Mouse (Mus musculus) cerebellum, adult (tissue): ENCODE measurements around the gene Osm.

Experiments
- ATAC-seq: cut with Nextera tagmentation; 2 replicates; pipeline ENCODE4 v1.9.2; 2017; ENCODE audit warnings: mild to moderate bottlenecking, moderate library complexity, mixed read lengths; ENCODE audit not compliant: insufficient number of reproducible peaks, low FRiP score, low TSS enrichment

Osm gene

DNA sequence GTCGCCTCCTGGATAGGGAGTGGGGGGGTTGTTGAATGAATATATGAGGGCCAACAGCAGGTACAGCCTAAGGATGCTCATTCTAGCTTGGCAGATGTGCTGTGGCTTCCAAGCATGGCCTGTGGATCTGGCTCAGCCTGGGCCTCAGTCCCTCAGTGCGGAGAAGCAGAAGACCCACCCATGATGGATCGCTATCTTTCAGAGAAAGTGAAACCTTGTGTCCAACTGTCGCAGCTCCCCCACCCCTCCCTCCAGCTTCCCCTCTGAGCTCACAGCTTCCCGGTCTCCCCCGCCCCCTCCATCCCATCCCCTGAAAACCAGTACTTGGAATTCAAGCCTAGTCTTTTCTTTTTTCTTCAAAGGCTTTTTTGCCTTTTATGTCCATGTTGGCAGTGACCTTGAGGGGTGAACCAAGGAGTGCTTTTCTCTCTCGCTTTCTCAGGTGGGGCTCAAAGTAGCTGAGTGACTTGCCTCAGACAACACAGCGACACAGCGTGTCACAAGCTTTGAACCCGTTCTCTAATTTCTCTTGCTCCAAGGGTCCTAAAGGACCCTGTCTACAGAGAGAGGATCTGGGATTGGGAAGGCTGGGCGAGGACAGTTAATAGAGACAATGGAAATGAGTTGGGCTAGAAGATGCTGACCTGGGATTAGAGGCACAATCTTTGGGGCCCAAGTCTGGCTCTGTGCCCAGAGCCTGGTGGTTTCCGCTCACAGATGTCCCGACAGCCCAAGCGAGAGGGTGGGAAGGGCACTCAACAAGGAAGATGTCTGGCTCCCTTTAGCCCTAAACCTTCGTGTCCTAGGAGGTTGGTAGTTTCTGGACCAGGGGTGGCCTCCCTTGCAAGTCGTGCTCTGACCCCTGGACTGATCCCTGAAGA lies at the start of gene Osm:
Gene Osm, plus strand, starts transcription at position 756 of the 881 bp plus-strand sequence.
- ATAC-seq: no peak

DNA sequence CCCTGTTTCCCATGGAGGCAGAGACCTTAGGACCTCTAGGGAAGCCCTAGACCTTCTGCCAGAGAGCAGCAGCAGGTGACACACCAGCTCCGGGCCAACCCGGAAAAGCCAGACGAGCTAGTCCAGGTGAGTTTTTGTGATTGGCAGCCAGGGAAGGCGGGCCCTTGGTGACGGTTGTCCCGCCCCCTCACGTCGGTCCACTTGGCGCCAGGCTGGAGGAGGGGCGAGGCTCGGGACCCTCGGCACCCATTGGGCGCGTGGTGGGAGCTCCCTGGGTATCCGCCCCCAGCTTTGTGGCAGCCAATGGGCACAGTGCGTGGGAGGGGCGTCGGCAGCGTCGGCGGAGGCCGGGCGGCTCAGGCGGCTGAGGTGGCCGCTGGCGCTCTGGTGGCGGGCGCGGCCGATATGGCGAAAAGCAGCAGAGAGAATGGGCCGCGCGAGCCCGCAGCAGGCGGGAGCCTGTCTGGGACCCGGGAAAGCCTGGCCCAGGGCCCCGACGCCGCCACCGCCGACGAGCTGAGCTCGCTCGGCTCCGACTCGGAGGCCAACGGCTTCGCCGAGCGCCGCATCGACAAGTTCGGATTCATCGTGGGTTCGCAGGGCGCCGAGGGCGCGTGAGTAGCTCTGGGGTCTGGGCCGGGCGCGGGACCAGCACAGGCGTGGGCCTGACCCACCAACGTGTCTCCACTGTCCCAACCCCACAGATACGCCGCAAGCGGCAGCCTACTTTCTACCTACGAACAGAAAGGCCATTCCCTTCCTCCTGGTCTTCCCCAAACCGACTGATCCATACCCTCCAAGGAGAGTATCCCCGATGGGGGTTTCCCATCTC lies 49.5 kb upstream of the Osm start, which contains the start of gene Tbc1d10a:
Gene Tbc1d10a, plus strand, starts transcription at position 304 of the 832 bp plus-strand sequence.
- peak; percentile 98 for ATAC-seq

DNA sequence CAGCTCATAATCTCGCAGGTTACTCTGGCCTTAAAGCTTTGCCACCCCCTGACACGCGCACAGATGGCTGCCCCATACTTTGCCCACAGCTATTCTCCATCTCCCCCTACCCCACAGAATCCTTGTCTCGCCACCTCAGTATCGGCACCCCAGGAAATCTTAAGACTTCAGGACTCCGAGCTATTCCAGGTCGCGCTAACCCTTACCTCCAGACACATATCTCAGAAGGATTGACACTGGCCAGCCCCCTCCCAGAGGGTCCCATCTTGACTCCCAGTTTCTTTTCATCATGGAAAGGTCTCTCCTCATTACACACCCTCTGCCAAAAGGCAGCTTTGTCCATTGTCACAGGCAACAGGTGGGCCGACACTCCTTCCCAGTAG lies 48.9 kb upstream of the Osm start:
- ATAC-seq: no peak

DNA sequence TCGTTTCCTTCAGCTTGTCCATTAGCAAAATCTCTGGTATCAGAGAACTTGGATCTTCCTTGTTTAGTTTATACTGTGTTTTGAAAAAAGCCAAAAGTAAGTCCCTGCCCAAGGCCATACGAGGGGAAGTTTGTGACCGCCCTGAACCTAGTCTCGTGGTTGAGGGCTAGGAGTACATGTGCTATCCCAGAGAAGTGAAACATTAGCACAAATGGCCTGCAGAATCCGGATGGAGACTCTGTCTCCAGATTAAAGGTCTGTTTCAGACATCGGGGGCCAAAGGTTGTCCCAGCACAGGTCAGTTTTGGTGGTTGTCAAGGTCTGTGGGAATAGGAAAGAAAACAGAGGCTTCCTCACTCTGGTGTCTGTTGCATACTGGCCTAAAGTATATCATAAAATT lies 47.0 kb upstream of the Osm start:
- no peak for ATAC-seq

DNA sequence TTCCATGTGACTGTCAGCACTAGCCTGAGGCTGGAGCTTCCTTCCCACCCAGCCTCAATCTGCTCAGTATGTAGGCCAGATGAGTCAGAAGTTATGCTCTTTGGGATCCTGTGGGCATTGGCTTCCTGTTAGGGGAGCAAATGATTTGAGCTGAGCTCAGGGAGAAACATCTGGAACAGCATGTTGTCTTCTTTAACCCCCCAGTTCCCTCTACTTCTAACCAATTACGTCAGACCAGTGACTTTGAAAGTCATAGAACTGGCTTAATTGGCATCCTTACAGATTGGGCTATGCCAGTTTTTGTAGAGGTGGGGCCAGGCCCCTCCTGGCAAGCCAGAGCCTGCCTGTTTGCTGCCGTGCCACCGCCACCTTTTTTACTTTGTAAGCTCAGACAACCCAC lies 45.5 kb upstream of the Osm start:
- no peak for ATAC-seq

DNA sequence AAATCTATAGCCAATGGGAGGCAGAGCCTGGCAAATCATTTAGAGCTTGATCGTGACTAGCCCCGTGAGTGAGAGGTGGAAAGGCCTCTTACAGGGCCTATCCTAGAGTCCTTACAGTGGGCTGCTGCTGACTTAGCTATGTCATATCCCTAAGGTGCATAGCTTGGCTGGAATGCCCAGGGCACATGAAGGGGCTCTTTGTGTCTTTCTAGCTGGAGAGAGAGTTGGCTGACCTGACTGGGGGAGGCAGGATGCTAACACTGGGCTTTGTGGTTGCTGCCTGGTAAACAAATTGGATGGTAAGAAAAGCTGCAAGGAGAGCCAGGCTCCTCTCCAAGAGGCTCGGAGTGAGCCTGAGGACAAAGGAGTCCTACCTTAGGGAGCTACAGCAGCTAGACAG lies 43.5 kb upstream of the Osm start:
- ATAC-seq: no peak

DNA sequence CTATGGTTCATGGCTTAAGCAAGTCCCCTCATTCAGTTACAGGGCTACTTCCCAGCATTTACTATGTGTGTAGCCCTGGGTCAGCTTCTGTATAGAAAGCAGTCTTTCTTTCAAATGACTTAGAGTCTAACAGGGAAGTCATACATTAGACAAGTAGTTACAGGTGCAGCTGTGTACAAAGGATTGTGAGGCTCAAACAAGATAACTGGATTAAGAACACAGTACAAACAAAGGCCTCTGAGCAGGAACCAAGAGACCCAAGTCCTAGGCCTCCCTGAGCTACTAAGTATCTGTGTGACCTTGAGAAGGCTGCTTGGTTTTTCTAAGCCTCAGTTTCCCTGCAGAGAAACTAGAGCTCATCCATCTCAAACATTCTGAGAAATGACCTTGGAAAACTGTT lies 42.8 kb upstream of the Osm start:
- no peak for ATAC-seq

DNA sequence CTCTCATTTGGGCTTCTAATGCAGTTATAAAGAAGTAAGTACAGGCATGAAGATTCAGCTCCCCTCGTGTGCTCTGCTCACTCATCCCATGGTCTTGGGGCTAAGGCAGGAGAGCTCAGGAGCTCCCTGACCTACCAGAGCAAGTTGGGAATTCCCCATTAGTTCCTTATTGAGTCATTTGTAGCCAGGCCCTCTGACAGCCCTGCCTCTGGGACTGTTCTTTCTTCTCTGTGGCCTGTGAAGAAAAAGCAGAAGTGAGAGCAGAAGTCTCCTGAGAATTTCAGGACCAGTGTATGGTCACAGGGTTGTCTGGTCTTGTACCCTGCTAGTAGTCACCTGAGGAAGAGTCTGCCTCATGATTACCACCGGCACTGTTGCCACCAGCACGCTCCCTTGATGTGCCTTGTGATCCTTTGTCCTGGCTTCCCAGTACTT lies 40.6 kb upstream of the Osm start:
- ATAC-seq: no peak

DNA sequence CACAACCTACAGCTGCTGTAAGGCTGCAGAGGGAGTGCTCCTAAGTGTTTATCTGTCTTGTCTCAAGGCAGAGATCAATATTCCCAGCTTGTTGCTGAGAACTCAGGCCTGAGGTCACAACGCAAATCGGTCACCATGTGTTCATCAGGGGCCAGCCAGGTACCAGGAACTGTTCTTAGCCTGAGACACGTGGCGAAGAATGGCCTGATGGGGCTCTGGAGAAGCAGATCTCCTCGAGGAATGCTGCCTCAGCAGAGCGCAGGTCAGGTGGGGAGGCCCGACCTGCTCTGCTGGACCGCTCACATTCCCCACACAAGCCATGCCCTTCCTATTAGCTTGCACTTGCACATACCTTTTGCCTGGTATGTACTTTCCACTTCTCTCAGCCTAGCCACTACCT lies 39.6 kb upstream of the Osm start:
- no peak for ATAC-seq

DNA sequence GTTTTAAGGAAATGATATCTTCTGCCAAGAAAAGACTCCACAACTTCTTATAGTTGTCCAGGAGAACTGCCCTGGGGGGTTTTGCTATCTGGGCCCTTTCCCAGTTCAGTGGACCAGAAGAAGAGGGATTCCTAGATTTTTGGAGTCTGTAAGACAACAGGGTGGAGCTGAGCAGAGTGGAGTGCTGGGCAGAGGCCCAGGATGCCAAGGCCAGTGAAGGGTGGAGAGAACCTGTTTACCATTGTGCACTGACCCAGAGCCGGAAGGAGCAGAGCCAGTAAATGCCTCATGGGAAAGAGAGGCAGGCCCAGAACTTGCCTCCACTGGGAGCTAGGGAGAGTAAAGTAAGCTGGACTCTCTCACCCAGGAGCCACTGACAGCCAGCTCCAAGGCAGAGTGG lies 38.5 kb upstream of the Osm start:
- no peak for ATAC-seq

DNA sequence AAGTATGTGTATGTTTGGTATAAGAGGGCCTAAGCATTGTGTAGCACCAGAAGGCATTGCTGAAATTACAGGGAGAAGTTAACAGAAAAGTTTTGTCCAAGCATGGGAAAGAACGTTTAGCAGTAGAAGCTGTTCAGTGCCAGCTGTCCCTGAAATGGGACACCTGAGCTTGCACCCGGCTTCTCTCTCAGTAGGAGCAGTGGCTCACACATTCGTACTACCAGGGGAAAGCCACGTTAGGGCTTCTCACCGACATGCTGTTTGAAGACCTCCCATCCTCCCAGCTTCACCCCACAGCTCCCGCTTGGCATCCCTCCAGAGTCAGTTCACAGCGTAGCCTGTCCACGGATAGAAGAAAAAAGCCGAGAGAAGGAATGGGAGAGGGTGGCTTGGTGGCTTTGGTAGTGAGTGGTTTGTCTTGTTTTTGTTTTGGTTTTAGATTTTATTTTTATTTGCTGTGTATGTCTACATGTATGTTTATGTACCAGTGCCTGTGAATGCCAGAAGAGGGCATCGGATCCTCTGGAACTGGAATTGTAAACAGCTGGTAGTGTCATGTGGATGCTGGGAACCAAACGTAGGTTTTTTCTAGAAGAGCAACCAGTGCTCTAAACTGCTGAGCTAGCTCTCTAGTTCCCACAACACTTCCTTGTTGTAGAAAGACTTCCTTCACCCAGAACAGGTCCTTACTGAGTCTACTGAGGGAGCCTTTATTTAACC lies 34.1 kb upstream of the Osm start:
- ATAC-seq: no peak

DNA sequence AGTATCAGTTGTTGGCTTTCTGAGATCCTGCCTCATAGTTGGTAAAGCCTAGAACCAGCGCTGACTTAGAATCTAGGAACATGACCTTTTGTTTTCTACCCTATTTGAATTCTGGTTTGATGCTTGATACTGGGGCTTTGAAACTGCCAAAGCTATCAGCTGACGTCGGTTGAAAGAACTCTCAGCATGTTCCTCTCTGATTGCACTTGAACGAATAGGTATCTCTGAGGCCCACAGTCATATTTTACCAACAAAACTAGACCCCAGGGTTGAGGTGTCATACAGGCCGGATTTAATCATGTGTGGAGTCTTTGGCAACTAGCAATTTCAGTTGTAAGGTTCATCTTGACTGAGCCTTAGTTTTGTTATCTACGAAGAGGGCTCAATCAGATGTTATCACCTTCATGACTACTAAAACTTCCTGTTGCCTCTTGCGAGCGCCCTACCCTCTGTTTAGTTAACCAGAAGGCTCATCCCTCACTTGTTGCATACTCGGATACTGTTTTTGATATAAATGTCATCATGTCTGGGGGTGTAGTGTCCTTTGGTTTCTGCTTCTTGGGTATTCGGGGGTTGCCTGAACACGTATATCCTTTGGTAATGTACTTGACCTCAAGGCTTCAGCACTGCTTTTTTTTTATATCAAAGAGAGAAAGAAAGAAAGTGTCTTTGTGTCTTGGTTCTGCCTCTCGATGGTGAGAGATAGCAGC lies 33.1 kb upstream of the Osm start:
- no peak for ATAC-seq

DNA sequence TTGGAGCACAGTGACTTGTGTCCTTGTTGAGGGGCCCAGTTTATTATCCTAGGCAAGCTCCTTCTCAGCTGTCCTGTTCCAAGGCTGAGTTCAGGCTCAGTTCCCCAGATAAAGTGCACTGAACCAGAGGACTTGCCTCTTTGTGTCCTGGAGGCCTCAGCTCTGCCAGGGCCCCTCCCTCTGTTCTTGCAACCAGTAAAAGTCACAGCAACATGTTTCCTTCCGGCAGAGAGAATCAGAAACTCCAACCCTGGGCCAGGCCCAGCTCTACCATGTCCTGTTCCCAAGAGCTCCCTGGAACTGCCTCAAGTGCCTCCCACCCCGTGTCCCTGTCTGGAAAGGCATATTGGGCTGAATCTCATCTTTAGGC lies 32.5 kb upstream of the Osm start:
- ATAC-seq: no peak

DNA sequence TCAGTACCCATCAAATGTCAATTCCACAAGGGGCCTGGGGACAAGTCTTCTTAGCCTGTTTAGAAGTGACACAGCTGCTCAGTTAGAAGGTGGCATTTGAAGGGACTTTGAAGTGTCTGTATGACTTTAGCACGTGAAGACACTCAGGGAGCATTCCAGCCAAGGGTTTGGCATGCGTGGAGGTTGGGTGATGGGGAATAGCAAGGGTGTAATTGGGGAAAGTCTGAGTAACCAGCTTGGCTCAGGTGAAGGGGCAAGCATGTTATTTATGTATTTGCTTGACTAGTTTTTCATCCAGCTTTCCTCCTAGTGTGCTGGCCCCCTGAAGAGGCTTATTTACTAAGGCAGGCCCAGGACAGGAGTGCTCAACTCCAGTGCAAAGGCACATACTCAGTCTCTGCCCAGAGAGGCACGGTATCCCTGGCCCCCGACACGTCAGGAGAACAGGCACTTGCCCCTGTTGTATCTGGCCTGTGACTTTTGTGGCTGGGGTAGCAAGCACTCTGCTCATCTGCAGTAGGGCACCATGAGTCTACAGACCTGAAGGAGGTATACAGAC lies 31.0 kb upstream of the Osm start:
- no peak for ATAC-seq

DNA sequence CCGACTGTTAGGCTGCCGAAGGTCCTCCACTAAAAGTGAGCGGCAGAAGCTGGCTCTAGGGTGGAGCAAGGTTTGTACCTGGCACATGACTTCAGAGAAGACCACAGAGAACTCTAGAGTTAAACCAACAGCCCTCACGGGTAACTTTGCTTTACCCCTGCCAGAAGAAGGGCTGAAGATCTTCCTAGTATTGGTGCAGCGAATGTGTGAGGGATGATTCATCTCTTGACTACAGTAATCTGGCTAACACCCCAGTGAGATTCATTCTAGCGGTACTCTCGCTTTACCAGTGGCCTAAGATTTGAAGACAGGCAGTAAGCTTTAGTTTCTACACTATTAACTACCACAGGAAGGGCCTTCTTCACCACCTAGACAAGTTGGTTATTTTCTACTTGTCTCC lies 30.3 kb upstream of the Osm start:
- ATAC-seq: no peak

DNA sequence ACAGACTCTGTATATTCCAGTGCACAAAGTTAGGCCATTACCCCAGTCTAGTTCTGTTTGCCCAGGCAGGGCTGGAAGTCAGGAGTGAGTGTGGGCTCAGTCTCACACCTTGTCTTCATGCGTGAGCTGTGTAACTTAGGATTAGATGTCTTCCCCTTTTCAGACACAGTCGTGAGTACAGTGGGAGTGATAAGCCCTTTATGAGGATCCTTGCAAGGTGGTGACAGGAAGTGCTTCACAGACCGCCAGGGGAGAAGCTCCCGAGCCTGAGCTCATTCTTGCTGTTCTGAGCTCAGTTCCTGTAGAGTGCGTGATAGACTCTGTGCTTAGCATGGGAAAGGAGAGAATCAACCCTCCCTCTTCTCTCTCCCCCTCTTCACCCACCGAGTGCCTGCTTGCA lies 29.7 kb upstream of the Osm start:
- no peak for ATAC-seq

DNA sequence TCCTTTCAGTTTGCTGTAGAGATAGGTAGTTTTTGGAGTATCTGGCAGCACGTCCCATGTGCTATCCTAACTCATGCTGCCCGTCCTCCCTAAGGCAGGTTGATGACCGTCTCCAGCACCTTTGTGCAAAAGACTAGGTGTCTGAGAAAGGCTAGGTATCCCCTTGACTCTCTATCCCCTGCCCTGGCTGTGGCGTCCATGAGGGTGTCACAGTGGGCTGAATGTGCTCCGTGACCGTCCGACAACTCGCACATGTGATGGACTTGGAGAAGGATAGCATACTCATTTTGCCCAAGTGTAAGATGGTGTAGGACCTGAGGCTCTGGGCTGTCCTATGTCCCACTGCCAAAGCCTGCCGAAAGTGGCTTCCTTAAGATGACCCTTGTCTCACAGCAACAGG lies 28.6 kb upstream of the Osm start:
- no peak for ATAC-seq

DNA sequence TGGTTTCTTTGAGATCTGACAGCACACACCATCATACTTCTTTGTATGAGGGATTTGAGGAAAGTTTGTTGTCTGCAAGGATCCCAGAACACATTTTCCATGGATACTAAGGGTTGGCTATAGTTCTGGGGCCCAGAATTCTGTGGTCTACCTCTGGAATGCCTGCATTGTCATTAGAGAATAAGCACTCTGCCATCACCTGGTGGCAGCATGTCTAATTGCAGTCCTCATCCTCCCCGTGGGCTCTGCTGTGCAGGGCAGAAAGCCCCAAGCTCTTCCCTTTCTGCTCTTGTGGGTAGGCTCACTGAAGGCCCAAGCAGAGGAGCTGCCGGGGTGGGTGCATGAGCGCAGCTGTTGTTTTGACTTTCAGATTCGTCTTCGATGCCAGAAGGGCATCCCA lies 26.7 kb upstream of the Osm start:
- ATAC-seq: no peak

DNA sequence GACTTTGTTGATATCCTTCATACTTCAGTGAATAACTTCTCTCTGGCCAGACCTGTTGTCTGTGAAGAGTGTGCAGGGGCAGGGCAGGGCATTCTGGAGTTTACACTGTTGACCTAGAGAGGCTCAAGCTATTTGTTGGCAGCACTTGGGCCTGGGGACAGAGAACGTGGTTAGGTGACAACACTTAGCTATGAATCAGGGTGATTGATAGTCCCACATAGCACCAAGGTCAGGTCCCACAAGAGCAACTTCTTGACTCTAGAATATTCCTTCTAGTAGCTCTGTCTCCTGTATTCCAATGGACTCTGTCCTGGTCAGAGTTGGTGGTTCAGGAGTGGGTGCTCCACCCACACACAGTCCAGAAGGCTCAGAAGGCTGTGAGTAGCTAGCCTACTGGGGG lies 25.4 kb upstream of the Osm start:
- no peak for ATAC-seq

DNA sequence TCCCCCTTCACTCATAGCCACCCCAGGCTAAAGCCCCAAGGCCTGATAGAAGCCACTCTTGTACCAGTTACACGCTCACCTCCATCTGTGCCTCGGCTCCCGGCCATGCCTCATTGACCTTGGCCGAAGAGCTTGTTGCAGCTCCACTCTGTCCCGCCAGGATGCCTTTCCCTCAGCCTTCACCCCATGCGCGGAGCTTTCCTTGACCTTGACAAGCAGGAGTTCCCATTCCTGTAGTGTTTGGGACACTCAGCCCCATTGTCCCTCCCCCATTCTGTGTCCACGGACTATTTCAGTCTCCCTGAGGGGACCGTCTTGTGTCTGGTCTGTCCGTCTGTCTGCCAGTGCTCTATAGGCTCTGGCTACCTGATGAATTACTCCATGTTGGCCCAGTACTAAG lies 23.1 kb upstream of the Osm start:
- no peak for ATAC-seq
